Mouse (Mus musculus) forelimb bud, embryonic 11.5 days (tissue): ENCODE measurements around the gene Agbl3.

ENCODE experiments used
- DNase-seq: peaks from one replicate; pipeline ENCODE4 v3.0.0-alpha.2; 2012; ENCODE audit warnings: low read depth, low spot score

Gene Agbl3

DNA sequence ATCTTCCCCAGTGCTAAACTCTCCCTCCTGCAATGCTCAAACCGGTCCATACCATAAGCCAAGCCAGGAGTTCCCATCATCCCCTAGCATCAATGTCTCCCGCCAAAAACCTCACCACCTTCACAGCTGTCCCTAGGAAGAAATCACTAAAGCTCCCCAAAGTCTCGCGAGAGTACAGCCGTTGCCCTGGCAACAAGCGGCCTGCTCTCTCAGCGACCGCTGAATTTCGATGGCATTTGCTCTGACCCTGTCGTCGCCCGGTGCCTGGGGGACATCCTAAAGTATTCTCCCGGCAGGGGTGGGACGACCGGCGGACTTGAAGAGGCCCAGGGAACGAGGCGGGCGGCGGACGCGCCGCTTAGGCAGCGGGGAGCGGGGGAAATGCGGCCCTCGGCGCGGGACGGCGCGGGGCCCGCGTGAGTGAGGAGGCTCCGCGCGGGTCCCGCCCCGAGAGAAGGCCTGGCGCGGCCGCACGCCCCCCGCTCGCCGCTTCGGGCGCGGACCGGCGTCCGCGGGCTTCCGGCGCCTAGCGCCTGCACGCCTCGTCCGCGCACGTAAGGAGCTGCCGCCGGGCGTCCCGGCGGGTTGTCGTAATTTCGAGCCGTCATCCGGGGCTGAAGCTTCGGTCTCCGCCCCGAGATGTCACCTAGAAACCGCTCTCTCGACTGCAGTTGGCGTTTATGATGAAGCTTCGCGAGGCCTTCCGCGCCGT is at the start of gene Agbl3:
TSS of gene Agbl3 (plus strand) at position 202 of the 712 bp plus-strand sequence.
- DNase-seq = peak; percentile 96

DNA sequence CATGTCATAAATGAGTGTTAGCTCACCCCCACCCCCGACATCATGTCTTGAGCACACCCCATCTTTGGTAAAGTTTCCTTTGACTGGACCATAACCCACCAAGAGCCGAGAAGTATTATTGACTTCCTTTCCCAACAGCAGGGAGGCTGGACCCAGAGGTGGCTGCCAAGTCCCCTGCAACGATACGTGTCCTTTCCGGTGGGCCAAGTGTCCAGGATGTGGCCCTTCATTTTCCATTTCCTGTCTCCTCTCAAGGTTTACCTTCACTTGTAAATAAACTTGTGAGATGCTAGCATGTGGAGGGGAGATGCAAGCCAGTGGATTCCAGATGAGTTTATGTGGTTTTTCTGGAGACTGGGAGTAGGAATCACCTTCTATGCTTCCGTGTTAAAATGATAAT is 49.2 kb upstream of the Agbl3 start:
- DNase-seq = no peak

DNA sequence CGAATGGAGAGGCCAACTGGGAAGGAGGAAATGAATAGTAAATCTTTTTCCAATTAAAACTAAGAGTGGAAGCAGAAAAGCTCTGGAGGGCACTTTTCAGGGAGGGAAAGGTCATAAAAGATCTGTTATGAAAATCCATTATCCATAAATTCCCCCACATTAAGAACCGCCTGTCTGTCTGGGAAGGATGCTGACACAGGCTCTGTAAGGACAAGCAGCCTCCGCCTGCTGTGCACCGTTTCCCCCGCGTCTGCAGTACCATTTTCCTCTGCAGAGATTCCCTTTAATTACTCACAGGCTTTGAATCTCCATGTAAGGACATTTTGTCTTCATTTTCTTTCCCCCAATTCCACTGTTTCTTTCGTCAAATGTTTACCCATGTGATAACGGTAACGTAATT is 48.7 kb upstream of the Agbl3 start:
- DNase-seq = no peak

DNA sequence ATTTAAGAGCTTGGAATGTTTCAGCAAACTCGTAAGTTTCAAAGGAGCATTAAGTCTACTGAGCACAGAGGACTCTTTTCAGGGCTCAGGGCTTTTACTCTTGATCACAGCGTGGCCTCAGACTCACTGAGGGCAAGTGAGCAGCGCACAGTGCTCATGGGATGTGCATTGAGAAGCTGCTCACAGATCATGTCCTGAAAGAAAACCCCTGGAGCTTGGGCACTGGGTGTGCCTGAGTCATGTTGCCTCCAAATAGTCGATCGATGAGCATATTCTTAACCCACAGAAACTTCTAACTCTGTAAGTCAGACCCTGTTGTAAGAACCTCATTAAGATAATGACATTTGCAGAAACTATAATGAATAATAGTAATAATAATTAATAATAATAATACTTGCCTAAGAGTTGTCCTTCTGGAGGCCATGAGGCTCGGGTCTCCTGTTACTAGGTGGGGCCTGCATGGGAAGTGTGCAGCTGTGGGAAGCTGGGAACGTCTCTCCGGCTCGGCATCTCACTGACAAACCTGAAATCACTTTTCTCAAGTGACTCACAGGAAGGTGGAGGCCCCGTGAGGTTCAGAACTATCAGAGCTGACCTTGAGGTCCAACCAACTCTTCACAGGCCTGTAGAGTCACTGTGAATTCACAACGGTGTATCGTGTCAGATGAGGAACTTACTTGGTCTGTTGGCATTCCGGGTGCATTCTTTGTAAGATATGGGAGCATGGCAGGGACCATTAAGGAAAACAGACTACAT is 45.1 kb upstream of the Agbl3 start:
- DNase-seq = no peak

DNA sequence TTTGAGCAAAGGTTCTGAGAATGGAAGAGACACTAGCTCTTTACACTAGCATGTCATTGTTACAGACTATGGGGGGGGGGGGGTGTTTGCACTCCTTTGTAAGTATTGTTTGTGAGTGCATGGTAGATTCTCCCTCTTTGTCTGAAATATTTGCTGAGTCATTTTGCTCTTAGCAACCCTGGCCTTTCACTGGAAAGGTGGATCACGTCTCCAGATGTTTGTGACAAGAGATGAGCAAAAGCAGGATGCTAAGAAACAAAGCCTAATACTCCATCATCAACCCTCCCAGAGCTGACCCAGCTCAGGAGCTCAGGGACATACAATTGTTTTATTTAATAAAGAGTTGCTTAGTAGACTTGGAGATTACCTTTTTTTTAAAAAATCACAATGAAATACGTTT is 43.3 kb upstream of the Agbl3 start:
- DNase-seq = no peak

DNA sequence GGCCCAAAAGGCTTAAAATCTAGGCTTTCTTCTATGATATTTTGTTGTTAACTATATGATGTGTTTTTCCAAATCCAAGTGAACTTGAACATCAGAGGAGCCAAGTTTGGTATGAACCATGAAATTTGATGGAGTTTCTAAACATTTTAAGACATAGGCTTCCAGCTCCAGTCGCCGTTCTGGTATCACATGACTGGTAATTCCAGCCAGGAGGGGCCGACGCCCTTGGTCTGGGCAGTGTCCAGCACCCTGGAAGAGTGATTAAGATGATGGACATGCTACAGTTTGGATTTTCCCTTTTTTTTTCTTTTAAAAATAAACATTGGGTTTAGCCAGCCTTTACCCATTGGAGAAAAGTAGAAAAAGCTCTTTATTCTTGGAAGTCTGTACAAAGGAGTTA is 36.3 kb upstream of the Agbl3 start:
- DNase-seq = no peak

DNA sequence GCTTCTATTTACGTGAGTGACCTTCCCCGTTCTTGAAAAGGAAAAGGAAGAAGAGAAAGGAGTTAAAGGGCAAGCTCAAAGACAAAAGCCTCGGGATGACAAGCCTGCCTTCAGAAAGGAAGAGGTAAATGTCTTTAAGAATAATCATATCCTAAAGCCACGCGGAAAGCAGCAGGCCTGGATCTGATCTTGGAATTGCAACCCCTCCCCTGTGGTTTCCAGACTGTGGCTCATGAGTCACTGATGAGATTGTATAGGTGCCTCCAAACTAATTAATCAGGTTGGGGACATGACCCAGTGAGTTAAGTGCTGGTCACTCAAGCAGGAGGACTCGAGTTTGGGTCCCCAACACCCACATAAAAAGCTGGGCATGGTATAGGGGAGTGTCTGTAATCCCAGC is 32.4 kb upstream of the Agbl3 start:
- no peak for DNase-seq

DNA sequence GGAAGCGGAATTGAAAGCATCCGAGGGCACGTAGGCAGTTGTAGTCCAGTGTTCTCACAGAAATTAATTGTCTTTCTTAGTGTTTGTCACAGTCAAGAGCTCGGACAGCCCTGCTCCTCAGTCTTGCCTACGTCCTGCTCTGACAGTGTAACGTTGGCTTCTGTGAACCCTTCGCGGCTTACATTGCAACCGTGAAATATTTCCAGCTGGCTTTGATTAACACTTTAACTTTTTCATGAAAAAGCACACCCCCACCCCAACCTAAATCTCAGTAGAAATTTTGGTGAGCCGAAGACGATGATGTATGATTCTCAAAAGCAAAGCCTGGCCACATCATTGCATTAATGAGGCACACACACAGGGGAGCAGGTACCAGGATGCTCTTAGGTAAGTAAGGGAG is 31.7 kb upstream of the Agbl3 start:
- peak; percentile 23 for DNase-seq

DNA sequence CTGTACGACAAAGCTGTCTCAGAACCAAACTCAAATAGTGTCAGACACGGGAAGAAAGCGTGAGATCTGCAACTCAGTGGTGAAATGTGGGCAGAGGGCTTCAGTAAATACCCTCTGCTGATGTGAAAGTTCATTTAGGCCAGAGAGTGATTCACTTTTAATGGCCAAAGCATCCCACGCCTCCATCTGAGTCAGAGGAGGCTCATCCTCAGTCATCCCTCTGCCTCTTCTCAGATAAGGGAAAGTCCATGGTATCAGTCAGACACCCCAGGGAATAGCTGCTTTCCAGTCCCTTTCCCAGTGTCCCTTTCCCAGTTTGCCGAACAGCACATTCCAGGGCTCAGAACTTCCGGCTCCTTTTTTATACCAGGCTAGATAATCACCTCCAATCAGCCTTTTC is 30.7 kb upstream of the Agbl3 start:
- no peak for DNase-seq

DNA sequence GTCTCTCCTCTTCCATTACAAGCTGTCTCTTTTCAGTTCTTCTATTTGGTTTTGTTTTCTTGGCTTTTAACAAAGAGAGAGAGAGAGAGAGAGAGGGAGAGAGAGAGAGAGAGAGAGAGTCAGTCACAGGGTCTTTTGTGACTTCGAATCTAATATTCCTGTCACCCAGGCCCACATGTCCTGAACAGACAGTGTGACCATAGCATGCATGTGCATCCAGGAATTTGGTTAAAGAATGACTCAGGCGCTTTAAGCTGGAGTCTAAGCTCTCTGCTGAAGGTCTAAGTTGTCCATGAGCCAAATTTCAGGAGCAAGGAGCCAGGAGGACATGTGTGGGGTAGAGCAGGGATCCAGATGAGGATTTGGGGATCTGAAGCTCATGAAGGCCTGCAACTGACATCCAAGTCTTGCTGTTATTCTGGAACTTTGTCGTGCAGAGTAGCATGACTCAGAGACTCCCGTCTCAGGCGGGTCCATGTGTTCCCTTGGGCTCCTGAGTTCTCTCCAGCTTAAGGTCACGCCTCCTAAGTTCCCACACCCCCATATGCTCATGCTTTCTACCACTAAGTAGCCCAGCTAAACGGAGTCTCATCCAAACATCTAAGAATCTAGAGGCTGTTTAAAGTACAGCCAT is 29.6 kb upstream of the Agbl3 start:
- no peak for DNase-seq

DNA sequence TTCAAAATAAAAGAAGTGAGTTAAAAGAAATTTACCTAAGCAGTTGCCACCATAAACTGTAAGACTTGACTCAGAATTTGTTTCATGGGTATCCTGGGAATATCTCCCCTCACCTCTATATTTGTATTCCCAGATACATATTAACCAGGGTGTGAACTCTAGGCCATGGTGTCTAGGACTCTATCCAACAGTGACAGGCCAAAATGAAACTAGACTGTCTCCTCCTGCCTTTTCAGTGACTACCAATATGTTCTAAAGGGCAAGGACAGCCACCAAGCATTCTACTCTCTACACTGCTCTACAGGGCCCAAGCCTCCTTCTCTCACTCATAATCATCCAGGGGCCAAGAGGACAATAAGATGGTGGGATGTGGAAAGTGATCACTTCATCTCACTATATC is 28.6 kb upstream of the Agbl3 start:
- DNase-seq = no peak

DNA sequence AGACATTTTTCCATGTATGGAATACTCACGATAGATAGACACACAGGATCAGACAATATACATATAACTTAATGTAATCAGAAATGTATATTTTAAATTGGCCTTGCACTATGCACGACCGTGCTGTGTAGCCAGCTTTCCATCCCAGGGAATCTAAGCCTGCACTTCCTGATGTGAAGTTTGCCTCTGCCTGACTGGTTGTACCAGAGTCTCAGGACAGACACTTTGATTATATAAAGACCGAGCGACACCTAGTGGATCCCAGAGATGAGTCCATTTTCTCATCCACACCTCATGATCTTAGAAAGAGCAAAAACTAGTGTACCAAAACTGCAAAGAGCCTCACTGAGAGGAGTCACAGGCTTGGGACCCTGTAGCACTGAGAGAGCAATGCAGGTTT is 25.8 kb upstream of the Agbl3 start:
- peak; percentile 53 for DNase-seq

DNA sequence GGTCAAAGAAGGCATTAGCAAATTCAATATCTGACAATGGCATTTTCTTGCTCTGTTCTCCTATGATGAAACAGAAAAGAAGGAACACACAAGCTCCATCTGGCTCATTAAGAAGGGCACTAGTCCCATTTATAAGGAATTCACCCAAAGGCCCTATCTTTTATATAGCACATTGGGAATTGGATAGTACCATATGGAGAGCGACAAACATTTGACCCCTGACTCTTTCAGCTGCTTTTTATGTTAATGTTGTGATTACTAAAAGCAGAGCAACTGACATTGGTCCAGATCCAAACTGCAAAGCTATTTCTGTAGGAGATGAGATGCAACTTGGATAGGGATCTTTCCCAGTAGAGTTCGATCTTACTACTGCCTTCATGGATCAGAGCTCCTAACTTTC is 21.9 kb upstream of the Agbl3 start:
- DNase-seq = no peak

DNA sequence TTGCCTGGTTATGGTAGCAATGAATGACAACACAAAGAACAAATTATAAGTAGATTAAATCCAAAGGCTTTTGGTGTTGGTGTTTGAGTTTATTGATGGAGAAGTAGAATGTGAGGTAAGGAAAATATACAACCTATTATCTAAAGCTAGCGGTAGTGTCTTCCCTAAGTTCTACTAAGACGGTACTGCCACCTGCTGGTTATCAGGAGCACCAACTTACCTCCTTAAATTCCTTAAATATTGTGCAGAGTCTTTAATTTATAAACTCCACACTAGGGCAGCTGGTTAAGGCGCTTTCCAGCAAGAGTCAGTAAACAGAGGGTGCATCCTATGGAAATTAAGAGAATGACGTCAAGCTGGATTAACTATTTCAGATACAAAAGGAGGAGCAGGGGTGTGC is 20.2 kb upstream of the Agbl3 start:
- DNase-seq = peak; percentile 57

DNA sequence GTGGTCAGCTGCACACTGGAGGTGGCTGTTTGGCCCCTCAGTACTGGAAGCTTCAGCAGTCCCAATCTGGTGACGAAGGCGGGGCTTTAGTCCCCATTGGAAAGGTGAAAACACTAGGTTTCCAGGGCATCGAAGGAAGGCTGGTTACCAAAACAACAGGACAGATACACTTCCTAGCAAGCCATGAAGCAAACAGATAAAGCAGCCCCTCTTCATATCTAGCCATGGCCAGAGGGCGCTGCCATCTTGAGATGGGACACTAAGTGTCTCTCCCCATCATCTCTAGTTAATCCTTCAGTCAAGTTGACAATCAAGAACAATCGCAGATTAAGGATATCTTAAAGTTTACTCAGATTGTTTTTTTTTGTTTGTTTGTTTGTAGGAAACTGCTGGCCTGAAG is 14.5 kb upstream of the Agbl3 start:
- DNase-seq = no peak

DNA sequence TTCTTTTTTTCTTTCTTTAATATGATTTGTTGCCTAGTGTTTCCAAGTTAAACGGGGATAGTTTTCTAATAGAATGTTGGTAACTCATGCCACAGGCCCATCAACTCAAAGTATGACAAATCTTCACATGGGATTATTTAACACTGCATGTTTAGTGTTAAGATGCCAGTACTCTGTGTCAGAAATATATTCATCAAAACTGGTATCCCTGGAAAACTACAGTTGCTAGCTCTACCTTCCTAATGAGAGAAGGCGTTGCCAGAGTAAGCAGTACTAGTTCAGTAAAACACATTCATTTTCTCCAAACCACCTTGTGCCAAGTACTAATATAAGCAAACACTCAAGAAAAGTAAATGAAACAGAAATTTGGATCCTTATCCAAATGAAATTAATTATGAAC is 10.2 kb upstream of the Agbl3 start:
- DNase-seq = no peak

DNA sequence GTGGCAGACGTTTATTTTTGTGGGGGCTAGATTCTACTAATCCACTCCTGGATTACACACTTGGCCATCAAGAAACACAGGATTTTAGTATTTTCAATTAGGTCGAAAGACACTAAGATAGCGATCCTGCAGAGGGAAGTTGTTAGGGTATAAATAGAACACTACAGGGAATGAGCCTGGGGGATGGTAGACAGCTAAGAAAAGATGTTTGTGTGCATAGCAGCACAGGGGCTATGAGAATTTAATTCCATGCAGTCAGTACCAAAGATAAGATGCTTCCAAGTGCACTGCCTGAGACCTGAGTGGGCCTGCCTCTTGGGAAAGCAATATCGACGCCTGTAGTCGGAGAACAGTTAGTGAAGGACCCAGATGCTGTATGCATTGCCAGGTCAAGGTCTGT is 9.7 kb upstream of the Agbl3 start:
- no peak for DNase-seq

DNA sequence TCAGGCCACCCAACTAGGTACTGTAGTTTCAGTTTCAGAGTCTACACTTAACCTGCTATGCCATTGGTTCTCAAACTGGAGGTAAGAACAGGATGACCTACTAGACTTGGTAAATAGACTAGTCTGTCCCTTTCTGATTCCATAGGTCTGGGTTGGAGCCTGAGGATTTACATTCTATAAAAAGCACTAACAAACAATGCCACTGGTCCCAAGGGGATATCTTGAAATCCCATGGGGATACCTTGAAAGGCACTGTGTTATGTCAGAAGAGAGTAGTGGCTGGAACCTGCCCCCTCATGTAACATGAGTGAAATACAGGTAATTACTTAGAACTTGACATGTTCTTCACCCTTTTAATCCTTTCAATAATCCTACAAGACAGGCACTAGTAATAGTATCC is 3.8 kb upstream of the Agbl3 start:
- DNase-seq = no peak

DNA sequence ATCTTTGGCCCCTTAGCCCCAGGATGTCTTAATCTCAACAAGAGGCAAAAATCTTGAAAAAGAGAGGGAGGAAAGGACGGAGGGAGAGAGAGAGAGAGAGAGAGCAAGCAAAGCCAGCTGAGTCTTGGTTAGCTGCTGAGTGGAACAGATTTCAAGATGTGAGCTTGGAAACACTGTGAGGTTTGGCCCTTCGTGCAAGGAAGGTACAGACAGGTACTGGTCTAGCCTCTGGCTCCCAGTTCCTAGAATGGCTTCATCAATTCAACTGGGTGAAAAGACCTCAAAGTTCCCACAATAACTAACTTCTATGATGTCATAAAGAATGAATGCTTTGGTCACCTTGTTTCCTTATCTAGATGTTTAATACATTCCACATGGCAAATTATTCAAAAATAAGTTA is 3.1 kb upstream of the Agbl3 start:
- DNase-seq = no peak

DNA sequence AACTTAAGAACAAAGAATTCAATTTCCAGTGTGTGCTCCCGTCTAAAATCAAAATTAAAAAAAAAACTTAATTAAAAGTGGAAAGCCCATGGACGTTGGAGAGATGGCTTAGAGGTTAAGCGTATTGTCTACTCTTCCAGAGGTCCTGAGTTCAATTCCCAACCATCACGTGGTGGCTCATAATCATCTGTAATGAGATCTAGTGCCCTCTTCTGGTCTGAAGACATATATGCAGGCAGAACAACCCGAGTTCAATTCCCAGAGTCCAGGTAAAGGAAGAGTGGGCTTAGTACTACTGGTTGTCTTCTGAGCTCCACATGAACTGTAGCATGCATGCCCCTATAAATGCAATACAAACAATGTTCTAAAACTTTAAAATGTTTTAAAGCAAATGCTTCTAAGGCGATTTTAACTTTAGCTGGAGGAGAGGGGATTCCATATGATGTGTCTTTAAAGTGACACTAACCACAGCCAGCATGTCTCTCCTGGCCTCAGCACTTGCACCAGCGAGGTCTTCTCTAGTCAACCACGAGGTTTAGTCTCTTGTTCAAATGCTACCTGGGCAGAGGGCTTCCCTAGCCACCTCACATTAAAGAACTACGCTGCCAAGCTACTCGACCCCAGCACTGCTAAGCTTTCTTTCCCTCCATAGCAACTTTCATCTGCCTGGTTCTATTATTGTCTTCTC is 2.1 kb upstream of the Agbl3 start:
- no peak for DNase-seq

DNA sequence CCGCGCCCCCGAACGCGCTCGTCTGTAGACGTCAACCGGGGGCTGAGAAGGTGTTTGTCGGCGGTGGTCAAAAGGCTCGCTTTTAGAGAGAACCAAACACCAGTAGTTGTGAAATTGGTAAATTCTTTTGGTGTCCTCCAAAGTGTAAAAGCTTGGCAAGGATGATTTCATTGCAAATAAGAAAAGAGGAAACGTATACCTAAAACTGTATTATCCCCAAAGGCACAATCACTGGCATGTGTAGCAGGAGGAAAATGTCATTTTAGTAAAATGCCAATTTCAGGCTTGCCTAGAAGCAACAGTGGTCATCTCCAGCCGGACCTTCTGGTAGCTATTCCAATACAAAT is 684 bp downstream of the Agbl3 start:
- no peak for DNase-seq

DNA sequence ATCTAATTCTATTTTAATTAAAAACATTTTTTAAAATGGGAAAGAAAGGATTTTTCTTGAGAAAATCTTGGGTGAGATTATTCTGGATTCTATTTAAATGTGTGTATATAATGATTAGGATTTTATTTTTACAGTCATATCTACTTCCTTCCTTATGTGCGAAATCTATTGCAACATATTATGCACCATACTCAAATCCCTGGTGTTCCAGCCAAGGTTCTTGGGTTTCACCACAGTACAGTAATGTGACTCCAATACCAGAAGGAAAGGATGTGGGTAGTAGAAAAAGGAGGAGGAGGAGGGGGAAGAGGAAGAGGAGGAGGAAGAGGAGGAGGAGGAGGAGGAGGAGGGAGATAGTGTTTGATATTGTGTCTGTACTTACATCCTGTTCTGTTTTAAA is 2.3 kb downstream of the Agbl3 start:
- DNase-seq = no peak

DNA sequence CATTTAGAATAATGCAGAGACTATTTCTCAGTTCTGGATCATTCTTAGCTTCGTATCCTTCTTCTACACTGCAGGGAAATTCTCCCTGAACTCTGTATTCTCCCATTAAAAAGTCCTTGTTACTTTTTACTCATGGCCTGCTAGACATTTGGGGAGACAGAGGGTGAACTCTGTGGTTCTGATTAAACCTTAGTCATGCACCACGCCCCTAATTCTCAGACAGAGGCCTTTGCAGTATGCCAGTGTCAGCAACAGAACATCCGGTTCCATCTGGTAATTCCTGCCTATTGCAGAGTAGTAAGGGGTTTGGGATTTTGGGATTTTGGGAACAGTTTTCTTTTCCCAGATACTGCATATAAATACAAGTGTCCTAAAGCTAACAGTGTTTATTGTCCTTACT is 16.6 kb downstream of the Agbl3 start:
- DNase-seq = no peak
